Mouse (Mus musculus) cerebellum, adult 2 months (tissue): Measurements from ENCODE around the gene Dcaf17. TPM values are rescaled to one million over a fixed set of nuclear protein-coding genes. Genes with fewer than 3 reads are reported as not detected.

Experiments
- DNase-seq, 2 experiments: peaks; one replicate each; pipeline ENCODE4 v3.0.0; 2021
- H3K27ac ChIP-seq: fragments of 200-500 bp; 2 replicates; pipeline ENCODE4 v1.5.1; 2012; ENCODE audit warnings: low read length, control low read depth, inconsistent platforms; ENCODE audit not compliant: insufficient read depth
- H3K27me3 ChIP-seq: fragments of 200-500 bp; 2 replicates; pipeline ENCODE4 v1.6.1; 2012; ENCODE audit warnings: inconsistent platforms, mild to moderate bottlenecking, low read length, moderate library complexity; ENCODE audit not compliant: control insufficient read depth, insufficient read depth
- H3K4me1 ChIP-seq: fragments of 200-500 bp; 2 replicates; pipeline ENCODE4 v1.6.1; 2011; ENCODE audit warnings: low read length; ENCODE audit not compliant: control insufficient read depth, insufficient read depth
- H3K4me3 ChIP-seq: fragments of 200-500 bp; replicated peaks from 2 replicates; pipeline ENCODE3; 2011; ENCODE audit warnings: mild to moderate bottlenecking, low read depth, low read length, control low read depth; ENCODE audit not compliant: insufficient read depth
- CTCF ChIP-seq: fragments of 200-500 bp; IDR thresholded peaks from 2 replicates; pipeline ENCODE4 v1.5.1; 2011; ENCODE audit warnings: low read depth, mild to moderate bottlenecking, control low read depth, low read length, moderate library complexity, borderline replicate concordance; ENCODE audit not compliant: insufficient read depth
- POLR2A ChIP-seq: fragments of 200-500 bp; IDR thresholded peaks from 2 replicates; pipeline ENCODE4 v1.6.1; 2011; ENCODE audit warnings: low read length, control low read depth, borderline replicate concordance; ENCODE audit not compliant: insufficient read depth
- WGBS: fragments of 180-500 bp; shearing (Covaris S2); methylation state at CpG from one replicate; pipeline ENCODE4 v1.1.7; 2018; 5-methylcytosine and 5-hydroxymethylcytosine counted together
- polyA plus RNA-seq: library from polyadenylated mRNA; depleted of rRNA; stranded (reverse); fragments of >200 nt; gene quantifications from 2 replicates; pipeline ENCODE4 v1.2.3, GENCODE M21; 2012

Gene Dcaf17
- polyA plus RNA-seq, 1 experiment = 7.4 TPM

GRCm38 (mm10) chr2:71056115-71056835 is 1.1 kb downstream of the Dcaf17 start:
- WGBS = 9% methylated on average over 21 of the region's 21 CpGs
- Histone ChIP-seq H3K4me1 (no peaks in the 10 kb centered on the region), H3K27me3 (no peaks in the 10 kb centered on the region), H3K27ac (peak overlapping the region; percentile 85), H3K4me3 (peak overlapping the region; percentile 71)
- TF ChIP-seq POLR2A = no peak
- no peak for TF ChIP-seq CTCF
- no peak for DNase-seq

- Histone ChIP-seq H3K4me3 (no peak overlapping the region), H3K4me1 (no peaks in the 10 kb centered on the region), H3K27me3 (no peaks in the 10 kb centered on the region), H3K27ac (no peak overlapping the region)
- no peak for DNase-seq
- WGBS = 98% methylated on average over 4 of the region's 4 CpGs
- TF ChIP-seq CTCF = no peak
- no peak for TF ChIP-seq POLR2A
Measured at GRCm38 (mm10) chr2:71071601-71072000, 16.5 kb downstream of the Dcaf17 start.

GRCm38 (mm10) chr2:71073330-71073729 is 18.2 kb downstream of the Dcaf17 start:
- 87% methylated on average over 3 of the region's 3 CpGs for WGBS
- H3K27me3 ChIP-seq = no peaks in the 10 kb centered on the region
- no peak overlapping the region for H3K27ac ChIP-seq
- H3K4me3 ChIP-seq = no peak overlapping the region
- no peaks in the 10 kb centered on the region for H3K4me1 ChIP-seq
- no peak for TF ChIP-seq POLR2A
- TF ChIP-seq CTCF = no peak
- no peak for DNase-seq

GRCm38 (mm10) chr2:71073828-71074227 is 18.7 kb downstream of the Dcaf17 start:
- H3K27ac ChIP-seq = no peak overlapping the region
- 96% methylated on average over 3 of the region's 3 CpGs for WGBS
- no peak for DNase-seq

GRCm38 (mm10) chr2:71082416-71082815 is 27.3 kb downstream of the Dcaf17 start:
- no peak overlapping the region for H3K4me3 ChIP-seq

More at GRCm38 (mm10) chr2:71073828-71074227, 18.7 kb downstream of the Dcaf17 start:
- H3K4me3 ChIP-seq = no peak overlapping the region
- TF ChIP-seq POLR2A (no peak), CTCF (no peak)
- H3K4me1 ChIP-seq = no peaks in the 10 kb centered on the region
- H3K27me3 ChIP-seq = no peaks in the 10 kb centered on the region

GRCm38 (mm10) chr2:71083454-71084193 is 28.5 kb downstream of the Dcaf17 start:
- H3K4me1 ChIP-seq = no peaks in the 10 kb centered on the region
- H3K27ac ChIP-seq = no peak overlapping the region
- DNase-seq = no peak
- no peak for TF ChIP-seq POLR2A
- TF ChIP-seq CTCF = no peak
- 95% methylated on average over 6 of the region's 6 CpGs for WGBS
- H3K4me3 ChIP-seq = no peak overlapping the region
- H3K27me3 ChIP-seq = no peaks in the 10 kb centered on the region

More at GRCm38 (mm10) chr2:71082416-71082815, 27.3 kb downstream of the Dcaf17 start:
- DNase-seq = no peak
- H3K27ac ChIP-seq = no peak overlapping the region
- TF ChIP-seq POLR2A = no peak
- TF ChIP-seq CTCF = no peak
- WGBS = 86% methylated on average over 7 of the region's 7 CpGs
- no peaks in the 10 kb centered on the region for H3K27me3 ChIP-seq
- H3K4me1 ChIP-seq = no peaks in the 10 kb centered on the region

- no peak overlapping the region for H3K4me3 ChIP-seq
- no peaks in the 10 kb centered on the region for H3K27me3 ChIP-seq
- H3K27ac ChIP-seq = no peak overlapping the region
- WGBS = 80% methylated on average over 3 of the region's 3 CpGs
- no peak for DNase-seq
- TF ChIP-seq CTCF (no peak), POLR2A (no peak)
- H3K4me1 ChIP-seq = no peaks in the 10 kb centered on the region
Measured at GRCm38 (mm10) chr2:71089766-71090165, 34.6 kb downstream of the Dcaf17 start.
